Mouse (Mus musculus): Measurements from ENCODE around the gene Cd300a.

GRCm38 (mm10) chr11:114908086-114908485 lies 18.2 kb downstream of the Cd300a start:
- no peak for TF ChIP-seq POLR2A (IDR thresholded peaks at IDR 0.05; ENCODE audit: borderline replicate concordance, control insufficient read depth, low read depth, low read length)
- no peak for TF ChIP-seq CTCF (IDR thresholded peaks at IDR 0.05; ENCODE audit: control insufficient read depth, insufficient read depth, low read length)

Measured in bone marrow, adult 2 months (tissue).